Mouse (Mus musculus) embryonic fibroblast, embryonic 13.5 days (primary cell): ENCODE measurements around the gene Cnfn. TPM values are rescaled to one million over a fixed set of nuclear protein-coding genes. Genes with fewer than 3 reads are reported as not detected.
"Not testable (repeated sequence)": the region's sequence is repeated elsewhere in the genome, so short reads cannot be mapped to it uniquely, and the experiment has no call there.

Experiments
- H3K27ac ChIP-seq: 2 replicates; pipeline ENCODE4 v1.5.1; 2012; ENCODE audit warnings: low read length, control low read depth, inconsistent platforms; ENCODE audit not compliant: insufficient read depth
- H3K4me1 ChIP-seq: 2 replicates; pipeline ENCODE4 v1.6.1; 2011; ENCODE audit warnings: low read length; ENCODE audit not compliant: control insufficient read depth, insufficient read depth
- H3K4me3 ChIP-seq: 2 replicates; pipeline ENCODE4 v1.5.1; 2011; ENCODE audit warnings: mild to moderate bottlenecking, control low read depth, low read length; ENCODE audit not compliant: insufficient read depth
- CTCF ChIP-seq: IDR thresholded peaks from 2 replicates; pipeline ENCODE4 v1.5.1; 2011; ENCODE audit warnings: mild to moderate bottlenecking, control low read depth, low read length, moderate library complexity, borderline replicate concordance; ENCODE audit not compliant: insufficient read depth
- POLR2A ChIP-seq: IDR thresholded peaks from 2 replicates; pipeline ENCODE4 v1.6.1; 2011; ENCODE audit warnings: low read depth, mild to moderate bottlenecking, control low read depth, low read length, moderate library complexity
- polyA plus RNA-seq: library from polyadenylated mRNA; stranded (reverse); fragments of >200 nt; gene quantifications from 2 replicates; pipeline ENCODE4 v1.2.4, GENCODE M21; 2011; ENCODE audit warnings: low read depth; ENCODE audit not compliant: missing spikeins, insufficient read length

Cnfn gene
- polyA plus RNA-seq, 1 experiment = not detected

GRCm38 (mm10) chr7:25401551-25401950 lies 32.0 kb upstream of the Cnfn start:
- Histone ChIP-seq H3K4me1 (no peaks in the 10 kb centered on the region), H3K4me3 (no peak overlapping the region), H3K27ac (no peak overlapping the region)
- TF ChIP-seq POLR2A (no peak), CTCF (no peak)

GRCm38 (mm10) chr7:25399028-25399427 lies 29.5 kb upstream of the Cnfn start:
- not testable (repeated sequence) for H3K27ac ChIP-seq, H3K4me3 ChIP-seq, H3K4me1 ChIP-seq

GRCm38 (mm10) chr7:25398610-25399009 lies 29.1 kb upstream of the Cnfn start, which contains the start of gene Lipe:
Gene Lipe, minus strand, starts transcription at chr7:25398710.
- TF ChIP-seq CTCF (no peak), POLR2A (no peak)
- Histone ChIP-seq H3K4me1 (no peaks in the 10 kb centered on the region), H3K4me3 (no peak within 1 kb of the TSS), H3K27ac (no peak within 1 kb of the TSS)

GRCm38 (mm10) chr7:25396621-25397020 lies 27.1 kb upstream of the Cnfn start:
- Histone ChIP-seq H3K27ac (no peak overlapping the region), H3K4me3 (no peak overlapping the region), H3K4me1 (no peaks in the 10 kb centered on the region)
- no peak for TF ChIP-seq POLR2A
- TF ChIP-seq CTCF = no peak

- no peak overlapping the region for H3K27ac ChIP-seq
- peak; percentile 39; the same call in 1 of the 2 replicates for TF ChIP-seq POLR2A
- TF ChIP-seq CTCF = no peak
Observed at GRCm38 (mm10) chr7:25395558-25396521, 26.3 kb upstream of the Cnfn start.

GRCm38 (mm10) chr7:25395186-25395557 lies 25.6 kb upstream of the Cnfn start:
- Histone ChIP-seq H3K4me3 (peak overlapping the region; percentile 79), H3K27ac (no peak overlapping the region), H3K4me1 (no peaks in the 10 kb centered on the region)
- no peak for TF ChIP-seq CTCF
- no peak for TF ChIP-seq POLR2A

More at GRCm38 (mm10) chr7:25395558-25396521, 26.3 kb upstream of the Cnfn start:
- H3K4me1 ChIP-seq = no peaks in the 10 kb centered on the region
- peak overlapping the region; percentile 81 for H3K4me3 ChIP-seq

- Histone ChIP-seq H3K4me1 (no peaks in the 10 kb centered on the region), H3K27ac (no peak overlapping the region), H3K4me3 (peak overlapping the region; percentile 79)
- no peak for TF ChIP-seq POLR2A
- no peak for TF ChIP-seq CTCF
Observed at GRCm38 (mm10) chr7:25394754-25395153, 25.2 kb upstream of the Cnfn start.

- H3K27ac ChIP-seq = no peak overlapping the region
- no peak for TF ChIP-seq POLR2A
- no peak for TF ChIP-seq CTCF
- H3K4me3 ChIP-seq = no peak overlapping the region
- H3K4me1 ChIP-seq = no peaks in the 10 kb centered on the region
Observed at GRCm38 (mm10) chr7:25393451-25394210, 24.1 kb upstream of the Cnfn start.

- TF ChIP-seq CTCF (no peak), POLR2A (no peak)
- Histone ChIP-seq H3K4me1 (no peaks in the 10 kb centered on the region), H3K4me3 (no peak overlapping the region), H3K27ac (no peak overlapping the region)
Observed at GRCm38 (mm10) chr7:25392851-25393250, 23.3 kb upstream of the Cnfn start.
